Mouse (Mus musculus) embryonic facial prominence, embryonic 10.5 days (tissue): ENCODE data around the gene Cog1. TPM values are rescaled to one million over a fixed set of nuclear protein-coding genes. Genes with fewer than 3 reads are reported as not detected.

Experiments
- DNase-seq: peaks from one replicate; pipeline ENCODE4 v3.0.0-alpha.2; 2017; ENCODE audit warnings: low spot score
- H3K27ac ChIP-seq: fragments of 300-500 bp; sonication (generic); replicated peaks from 2 replicates; pipeline ENCODE4 v1.5.1; 2016; ENCODE audit warnings: mild to moderate bottlenecking
- H3K27me3 ChIP-seq: fragments of 300-500 bp; sonication (generic); replicated peaks from 2 replicates; pipeline ENCODE4 v1.6.1; 2016; ENCODE audit warnings: low read depth, mild to moderate bottlenecking; ENCODE audit not compliant: poor library complexity, severe bottlenecking
- H3K36me3 ChIP-seq: fragments of 300-500 bp; sonication (generic); replicated peaks from 2 replicates; pipeline ENCODE4 v1.6.1; 2016; ENCODE audit warnings: mild to moderate bottlenecking, moderate library complexity
- H3K4me1 ChIP-seq: fragments of 300-500 bp; sonication (generic); 2 replicates; pipeline ENCODE4 v1.6.1; 2016
- H3K4me3 ChIP-seq: fragments of 300-500 bp; sonication (generic); 2 replicates; pipeline ENCODE4 v1.5.1; 2016; ENCODE audit warnings: mild to moderate bottlenecking, moderate library complexity
- H3K9me3 ChIP-seq: fragments of 300-500 bp; sonication (generic); 2 replicates; pipeline ENCODE4 v1.6.1; 2016; ENCODE audit warnings: mild to moderate bottlenecking
- WGBS: fragments of 180-500 bp; shearing (Covaris S2); methylation state at CpG from one replicate; pipeline ENCODE4 v1.1.7; 2016; 5-methylcytosine and 5-hydroxymethylcytosine counted together
- polyA plus RNA-seq: library from polyadenylated mRNA; unstranded; fragments of >200 nt; fragmentation: Nextera tagmentation; extraction: Ambion mirVana; gene quantifications from 2 replicates; pipeline ENCODE4 v1.2.1, GENCODE M21; 2016

Cog1 gene
- polyA plus RNA-seq, result 27.4 and 28.1 TPM in 2 replicates

DNA sequence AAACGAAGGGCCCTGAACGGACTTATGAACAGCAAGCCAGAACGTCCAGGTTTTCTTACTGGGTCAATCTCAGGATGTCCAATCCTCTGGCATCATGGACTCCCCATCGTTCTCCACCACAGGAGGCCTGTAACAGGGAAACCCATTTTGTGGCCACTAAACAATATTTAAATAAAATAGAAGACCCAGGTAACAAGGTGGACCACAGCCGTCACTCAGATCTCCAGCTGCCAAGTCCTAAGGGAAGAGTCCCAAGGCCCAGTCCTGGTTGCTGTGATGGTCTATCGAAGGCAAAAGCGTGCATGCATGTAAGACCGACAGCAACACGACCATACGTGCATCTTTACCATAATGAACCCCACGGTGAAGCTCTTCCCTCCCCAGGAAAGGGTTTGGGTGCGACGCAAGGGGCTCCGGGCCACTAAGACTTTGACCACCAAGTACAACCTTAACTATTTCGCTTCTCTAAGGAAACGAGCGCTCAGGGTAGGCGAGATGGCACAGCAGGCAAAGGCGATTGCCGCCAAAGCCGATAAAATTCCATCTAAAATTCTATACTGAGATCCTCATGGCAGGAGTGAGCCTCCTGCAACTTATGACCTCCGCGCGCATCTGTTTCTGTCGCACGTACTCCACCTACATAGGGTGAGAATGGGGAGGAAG is at the start of gene Cog1:
TSS of gene Cog1 (plus strand) at position 480 of the 663 bp plus-strand sequence.
- peak within 1 kb of the TSS; percentile 97 for H3K4me3 ChIP-seq
- 0 out of 2 replicates have a peak, but pooled peaks cover 5% of the 10 kb centered on the region for H3K27me3 ChIP-seq
- peaks cover 5% of the 10 kb centered on the region; the same call in 1 of the 2 replicates for H3K9me3 ChIP-seq
- 41% methylated on average over 26 of the region's 26 CpGs for WGBS
- H3K36me3 ChIP-seq, result peaks cover 24% of the 10 kb centered on the region
- peak within 1 kb of the TSS; percentile 97 for H3K27ac ChIP-seq
- H3K4me1 ChIP-seq, result peaks cover 46% of the 10 kb centered on the region
- no peak for DNase-seq

GRCm38 (mm10) chr11:113600526-113601245 is 48.3 kb upstream of the Cog1 start:
- H3K27ac ChIP-seq, result peak overlapping the region; percentile 51
- WGBS, result 87% methylated on average over 18 of the region's 18 CpGs

GRCm38 (mm10) chr11:113601616-113602343 is 47.2 kb upstream of the Cog1 start:
- Histone ChIP-seq H3K9me3 (no peaks in the 10 kb centered on the region), H3K27ac (peak overlapping the region; percentile 69), H3K36me3 (0 out of 2 replicates have a peak, but pooled peaks cover 3% of the 10 kb centered on the region), H3K4me1 (peaks cover 34% of the 10 kb centered on the region), H3K27me3 (no peaks in the 10 kb centered on the region; the same call in 1 of the 2 replicates), H3K4me3 (no peak overlapping the region)
- DNase-seq, result no peak
- 63% methylated on average over 12 of the region's 12 CpGs for WGBS

More at GRCm38 (mm10) chr11:113600526-113601245, 48.3 kb upstream of the Cog1 start:
- DNase-seq, result no peak
- Histone ChIP-seq H3K4me3 (no peak overlapping the region), H3K9me3 (no peaks in the 10 kb centered on the region), H3K36me3 (no peaks in the 10 kb centered on the region), H3K27me3 (no peaks in the 10 kb centered on the region; the same call in 1 of the 2 replicates), H3K4me1 (peaks cover 34% of the 10 kb centered on the region)

DNA sequence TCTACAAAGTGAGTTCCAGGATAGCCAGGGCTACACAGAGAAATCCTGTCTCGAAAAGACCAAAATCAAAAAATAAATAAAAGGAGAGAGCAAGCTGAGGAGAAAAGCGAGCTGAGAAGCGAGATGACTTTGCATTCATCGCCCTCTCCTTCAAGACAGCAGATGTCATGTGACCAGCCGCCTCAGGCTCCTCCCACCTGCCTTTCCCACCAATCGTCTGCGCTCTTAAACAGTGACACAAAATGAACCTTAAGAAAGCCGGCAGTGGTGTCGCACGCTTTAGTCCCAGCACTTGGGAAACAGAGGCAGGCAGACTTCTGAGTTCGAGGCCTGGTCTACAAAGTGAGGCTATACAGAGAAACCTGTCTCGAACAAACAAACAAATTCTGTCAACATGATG is 41.4 kb upstream of the Cog1 start:
- DNase-seq, result no peak
- no peak overlapping the region for H3K4me3 ChIP-seq
- no peaks in the 10 kb centered on the region for H3K27me3 ChIP-seq

DNA sequence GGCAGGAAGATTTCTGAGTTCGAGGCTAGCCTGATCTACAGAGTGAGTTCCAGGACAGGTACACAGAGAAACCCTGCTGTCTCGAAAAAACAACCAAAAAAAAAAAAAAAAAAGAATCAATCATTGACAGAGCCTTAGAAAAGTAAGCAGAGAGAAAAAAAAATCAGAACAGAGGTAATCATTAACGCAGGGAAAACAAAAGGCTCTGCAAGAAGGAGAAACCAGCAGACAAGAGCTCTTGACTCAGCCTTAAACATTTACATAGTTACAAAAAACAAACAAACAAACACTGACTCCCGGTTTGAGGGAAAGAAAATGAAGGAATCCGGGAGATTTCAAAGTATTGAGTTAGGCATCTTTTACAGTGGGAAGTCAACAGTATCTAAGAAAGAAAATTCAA is 39.4 kb upstream of the Cog1 start:
- peaks cover 15% of the 10 kb centered on the region for H3K4me1 ChIP-seq
- DNase-seq, result no peak
- peaks cover 7% of the 10 kb centered on the region; the same call in 1 of the 2 replicates for H3K27me3 ChIP-seq
- 82% methylated on average over 5 of the region's 5 CpGs for WGBS
- no peaks in the 10 kb centered on the region for H3K9me3 ChIP-seq
- H3K27ac ChIP-seq, result no peak overlapping the region
- 0 out of 2 replicates have a peak, but pooled peaks cover 3% of the 10 kb centered on the region for H3K36me3 ChIP-seq
- H3K4me3 ChIP-seq, result no peak overlapping the region

More for the DNA sequence above, 41.4 kb upstream of the Cog1 start:
- WGBS, result 95% methylated on average over 12 of the region's 12 CpGs
- Histone ChIP-seq H3K36me3 (0 out of 2 replicates have a peak, but pooled peaks cover 3% of the 10 kb centered on the region), H3K9me3 (no peaks in the 10 kb centered on the region), H3K4me1 (peaks cover 24% of the 10 kb centered on the region), H3K27ac (no peak overlapping the region)

GRCm38 (mm10) chr11:113610266-113610665 is 38.7 kb upstream of the Cog1 start:
- H3K27ac ChIP-seq, result no peak overlapping the region
- H3K27me3 ChIP-seq, result peaks cover 8% of the 10 kb centered on the region
- H3K36me3 ChIP-seq, result 0 out of 2 replicates have a peak, but pooled peaks cover 3% of the 10 kb centered on the region
- no peak overlapping the region for H3K4me3 ChIP-seq
- H3K4me1 ChIP-seq, result peaks cover 13% of the 10 kb centered on the region
- H3K9me3 ChIP-seq, result no peaks in the 10 kb centered on the region
- DNase-seq, result no peak
- WGBS, result 93% methylated on average over 5 of the region's 5 CpGs

- H3K4me1 ChIP-seq, result peaks cover 13% of the 10 kb centered on the region
- peak overlapping the region; percentile 63; the same call in 1 of the 2 replicates for H3K27ac ChIP-seq
- 90% methylated on average over 10 of the region's 10 CpGs for WGBS
- H3K9me3 ChIP-seq, result no peaks in the 10 kb centered on the region
- no peak overlapping the region for H3K4me3 ChIP-seq
- peaks cover 17% of the 10 kb centered on the region for H3K27me3 ChIP-seq
- H3K36me3 ChIP-seq, result no peaks in the 10 kb centered on the region
- DNase-seq, result no peak
These were observed 37.8 kb upstream of the Cog1 start for GRCm38 (mm10) chr11:113611112-113611646.

DNA sequence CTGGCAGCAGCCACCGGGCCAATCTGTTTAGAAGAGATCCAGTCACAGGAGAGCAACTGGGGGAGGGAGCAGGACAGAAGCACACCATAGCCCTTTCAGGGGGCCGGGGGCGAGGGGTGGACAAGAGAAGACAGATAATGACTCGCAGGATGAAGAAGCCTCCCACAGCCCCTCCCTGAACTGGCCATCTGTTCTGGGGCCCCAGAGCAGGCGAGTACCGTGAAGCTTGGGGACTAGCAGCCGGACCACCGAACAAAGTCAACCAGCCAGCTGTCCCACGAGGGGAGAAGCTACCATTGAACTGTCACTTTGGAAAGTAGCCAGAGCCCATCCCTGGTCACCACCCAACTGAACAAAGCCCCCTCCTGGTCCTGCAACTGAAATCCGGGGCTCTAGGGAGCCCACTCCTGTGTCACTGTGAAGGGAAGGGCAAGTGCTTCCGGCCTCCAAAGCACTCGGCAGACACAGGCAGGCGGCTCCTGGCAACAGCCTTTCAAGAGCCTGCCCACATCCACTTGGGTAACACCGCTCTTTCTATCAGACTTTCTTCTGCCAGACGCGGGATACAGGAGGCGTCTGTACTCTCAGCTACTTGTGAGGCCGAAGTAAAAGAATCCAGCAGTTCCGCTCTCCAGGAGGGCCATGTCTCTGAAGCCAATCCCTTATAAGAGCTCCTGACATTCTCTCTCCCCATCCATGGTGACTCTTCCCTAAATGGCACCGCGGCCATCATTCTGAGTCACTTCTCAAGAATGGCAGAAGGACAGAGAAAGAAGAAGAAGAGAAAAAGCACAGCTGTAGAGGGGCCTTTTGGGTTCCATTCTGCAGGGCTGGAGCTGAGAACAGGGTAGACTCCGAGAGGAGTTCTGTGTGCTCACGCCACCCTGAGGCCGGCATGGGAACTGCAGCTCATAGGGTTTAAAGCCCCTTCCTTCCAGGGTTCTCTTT is 37.0 kb upstream of the Cog1 start:
- peak overlapping the region; percentile 29 for H3K4me3 ChIP-seq
- H3K27me3 ChIP-seq, result peaks cover 23% of the 10 kb centered on the region
- peak overlapping the region; percentile 63 for H3K27ac ChIP-seq
- H3K4me1 ChIP-seq, result peaks cover 13% of the 10 kb centered on the region
- H3K9me3 ChIP-seq, result no peaks in the 10 kb centered on the region
- H3K36me3 ChIP-seq, result no peaks in the 10 kb centered on the region
- DNase-seq, result peak; percentile 74
- WGBS, result 27% methylated on average over 24 of the region's 24 CpGs

DNA sequence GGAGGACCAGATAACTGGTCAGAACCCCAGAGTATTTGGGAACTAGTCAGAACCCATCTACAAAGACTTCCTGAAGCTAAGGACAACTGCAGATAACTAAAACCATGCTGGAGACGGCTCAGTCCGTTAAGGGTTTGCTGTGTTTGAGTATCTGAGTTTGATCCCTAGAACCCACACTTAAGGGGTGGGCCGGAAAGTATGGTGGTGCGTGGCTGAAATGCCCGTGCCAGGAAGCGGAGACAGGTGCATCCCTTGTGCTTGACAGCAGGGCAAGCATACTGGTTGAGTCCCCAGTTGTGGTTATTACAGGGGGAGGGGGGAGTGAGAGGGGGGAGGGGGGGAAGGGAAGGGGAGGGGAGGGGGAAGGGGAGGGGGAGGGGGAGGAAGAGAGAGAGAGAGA is 34.5 kb upstream of the Cog1 start:
- 87% methylated on average over 6 of the region's 6 CpGs for WGBS

DNA sequence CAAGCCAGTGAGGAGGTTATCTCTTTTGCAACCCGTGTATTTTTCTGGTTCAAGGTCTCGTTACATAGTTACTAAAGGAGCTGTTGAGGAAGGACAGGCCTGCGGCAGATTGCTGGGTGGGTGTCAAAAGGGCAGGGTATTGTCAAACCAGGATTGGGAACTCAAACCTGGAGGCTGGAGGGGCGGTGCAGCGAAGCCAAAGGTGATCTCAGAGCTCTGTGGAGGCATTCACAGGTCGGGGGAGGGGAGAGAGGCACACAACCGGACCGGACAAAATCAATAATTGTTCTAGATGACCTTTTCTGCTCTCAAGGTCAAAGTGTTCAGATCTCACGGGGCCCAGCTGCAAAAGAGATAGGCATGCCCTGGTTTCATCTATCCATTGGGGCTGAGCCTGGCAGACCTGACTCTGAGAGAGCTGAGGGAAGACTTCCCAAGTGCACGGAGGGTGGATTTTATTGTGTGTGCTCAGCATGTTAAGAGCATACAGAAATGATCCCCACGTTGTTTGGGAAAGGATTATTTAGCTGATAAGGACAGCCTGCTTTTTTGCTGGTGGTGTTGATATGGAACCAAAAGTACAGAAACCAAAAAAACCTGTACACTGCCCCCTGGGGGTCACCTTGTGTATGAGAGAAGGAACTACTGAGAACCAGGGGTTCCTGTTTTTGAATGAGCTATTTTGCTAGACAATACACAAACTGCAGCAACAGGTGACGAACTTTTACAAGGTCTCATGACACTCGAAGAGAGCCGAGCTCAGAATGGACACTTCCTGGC is 31.6 kb upstream of the Cog1 start:
- DNase-seq, result peak; percentile 79
- 31% methylated on average over 14 of the region's 14 CpGs for WGBS
- Histone ChIP-seq H3K4me3 (no peak overlapping the region), H3K27ac (no peak overlapping the region), H3K27me3 (peaks cover 71% of the 10 kb centered on the region), H3K4me1 (peaks cover 44% of the 10 kb centered on the region), H3K36me3 (no peaks in the 10 kb centered on the region), H3K9me3 (no peaks in the 10 kb centered on the region)

More for the DNA sequence above, 34.5 kb upstream of the Cog1 start:
- no peak overlapping the region for H3K27ac ChIP-seq
- peaks cover 37% of the 10 kb centered on the region for H3K4me1 ChIP-seq
- DNase-seq, result no peak
- H3K9me3 ChIP-seq, result no peaks in the 10 kb centered on the region
- H3K36me3 ChIP-seq, result no peaks in the 10 kb centered on the region
- no peak overlapping the region for H3K4me3 ChIP-seq
- H3K27me3 ChIP-seq, result peaks cover 45% of the 10 kb centered on the region

- WGBS, result 23% methylated on average over 4 of the region's 4 CpGs
- DNase-seq, result no peak
- Histone ChIP-seq H3K27ac (no peak overlapping the region), H3K27me3 (peaks cover 71% of the 10 kb centered on the region), H3K4me1 (peaks cover 44% of the 10 kb centered on the region), H3K36me3 (no peaks in the 10 kb centered on the region), H3K9me3 (no peaks in the 10 kb centered on the region), H3K4me3 (peak overlapping the region; percentile 67)
These were observed 30.7 kb upstream of the Cog1 start for GRCm38 (mm10) chr11:113618303-113618671.
